Mouse (Mus musculus): ENCODE measurements around the gene Tbcc. TPM values are rescaled to one million over a fixed set of nuclear protein-coding genes. Genes with fewer than 3 reads are reported as not detected.

The Tbcc gene
- polyA plus RNA-seq, 1 experiment = 2.2 TPM

DNA sequence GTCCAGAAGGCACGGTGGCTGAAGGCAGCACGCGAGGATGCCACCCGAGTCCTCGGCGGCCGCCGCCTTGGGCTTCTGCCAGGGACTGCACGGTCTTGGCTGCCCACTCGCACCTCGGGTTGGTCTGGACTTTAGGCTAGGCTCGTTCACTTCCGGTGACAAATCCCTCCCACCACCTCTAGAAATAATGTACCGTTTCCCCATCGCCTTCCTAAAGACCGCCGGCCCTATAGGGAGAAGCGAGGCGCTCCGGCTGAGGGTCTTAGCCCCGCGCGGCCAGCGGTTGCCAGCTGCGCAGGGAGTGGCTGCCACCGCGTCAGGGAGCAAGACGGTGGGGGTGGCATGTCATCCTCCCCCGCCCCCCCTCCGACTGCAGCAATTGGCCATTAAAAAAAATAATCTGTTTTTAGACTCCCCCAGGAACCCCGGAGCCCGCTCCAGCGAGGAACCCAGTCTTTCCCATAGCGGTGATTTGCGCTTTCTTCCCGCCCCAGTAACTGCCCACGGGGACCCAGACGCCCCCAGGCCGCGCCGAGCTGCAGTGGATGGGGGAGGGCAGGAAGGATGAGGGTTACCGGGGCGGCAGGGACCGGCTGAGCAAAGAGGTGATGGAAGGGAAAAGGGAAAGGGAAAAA is 917 bp upstream of the Tbcc start:
- H3K9me3 ChIP-seq (ENCODE audit: control insufficient read depth, low read length) = no peaks in the 10 kb centered on the region
- H3K4me1 ChIP-seq (ENCODE audit: control insufficient read depth) = peaks cover 76% of the 10 kb centered on the region
- H3K36me3 ChIP-seq (ENCODE audit: control insufficient read depth) = peaks cover 15% of the 10 kb centered on the region
- no peaks in the 10 kb centered on the region for H3K27me3 ChIP-seq (ENCODE audit: control insufficient read depth)
- TF ChIP-seq TAL1 (IDR thresholded peaks at IDR 0.05; ENCODE audit: low read length) = no peak
- no peak for TF ChIP-seq GATA1 (IDR thresholded peaks at IDR 0.05; ENCODE audit: low read length)
- H3K4me3 ChIP-seq (replicated peaks) = peak overlapping the region; percentile 73

DNA sequence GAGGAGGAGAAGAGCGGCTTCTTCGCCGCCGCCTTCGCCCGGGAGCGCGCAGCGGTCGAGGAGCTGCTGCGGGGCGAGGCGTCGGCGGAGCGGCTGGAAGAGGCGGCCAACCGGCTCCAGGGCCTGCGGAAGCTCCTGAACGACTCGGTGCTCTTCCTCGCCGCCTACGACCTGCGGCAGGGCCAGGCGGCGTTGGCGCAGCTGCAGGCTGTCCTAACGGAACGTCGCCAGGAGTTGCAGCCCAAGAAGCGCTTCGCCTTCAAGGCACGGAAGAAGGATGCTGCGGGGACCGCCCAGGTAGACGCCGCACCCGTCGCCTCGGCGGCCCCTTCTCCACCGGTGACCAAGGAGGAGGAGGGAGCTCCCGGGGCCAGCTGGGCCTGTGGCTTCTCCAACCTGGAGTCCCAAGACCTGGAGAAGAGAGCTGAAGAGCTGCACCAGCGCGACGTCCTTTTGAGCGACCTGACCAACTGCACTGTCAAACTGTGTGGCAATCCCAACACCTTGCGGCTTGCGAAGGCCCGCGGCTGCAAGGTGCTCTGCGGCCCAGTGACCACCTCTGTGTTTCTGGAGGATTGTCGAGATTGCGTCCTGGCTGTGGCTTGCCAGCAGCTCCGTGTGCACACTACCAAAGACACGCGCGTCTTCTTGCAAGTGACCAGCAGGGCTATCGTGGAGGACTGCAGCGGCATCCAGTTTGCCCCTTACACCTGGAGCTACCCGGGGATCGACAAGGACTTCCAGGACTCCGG is 535 bp downstream of the Tbcc start:
- TF ChIP-seq GATA1 (IDR thresholded peaks at IDR 0.05; ENCODE audit: low read length) = no peak
- TF ChIP-seq TAL1 (IDR thresholded peaks at IDR 0.05; ENCODE audit: low read length) = no peak
- Histone ChIP-seq H3K36me3 (ENCODE audit: control insufficient read depth) (peaks cover 15% of the 10 kb centered on the region), H3K4me3 (replicated peaks) (peak overlapping the region; percentile 73), H3K9me3 (ENCODE audit: control insufficient read depth, low read length) (no peaks in the 10 kb centered on the region), H3K4me1 (ENCODE audit: control insufficient read depth) (peaks cover 62% of the 10 kb centered on the region), H3K27me3 (ENCODE audit: control insufficient read depth) (no peaks in the 10 kb centered on the region)

DNA sequence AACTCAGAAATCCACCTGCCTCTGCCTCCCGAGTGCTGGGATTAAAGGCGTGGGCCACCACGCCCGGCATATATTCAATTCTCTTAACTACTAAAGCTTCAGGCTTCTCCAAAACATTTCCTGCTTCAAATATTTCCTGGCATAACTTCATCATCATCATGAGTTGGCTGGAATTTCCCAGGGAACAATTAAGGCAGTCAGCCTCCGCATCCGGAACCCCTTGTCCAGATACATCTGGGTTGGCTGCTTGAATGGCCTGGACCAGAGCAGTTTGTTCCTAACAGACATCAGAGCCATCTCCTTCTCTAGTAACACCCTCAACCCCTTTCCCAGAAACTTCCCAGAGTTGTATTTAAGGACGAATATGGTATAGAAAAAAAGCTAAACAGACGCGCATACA is 4.9 kb downstream of the Tbcc start:
- no peaks in the 10 kb centered on the region; the same call in 1 of the 2 replicates for H3K9me3 ChIP-seq (ENCODE audit: control insufficient read depth, low read length)
- no peaks in the 10 kb centered on the region for H3K27me3 ChIP-seq (ENCODE audit: control insufficient read depth)
- H3K36me3 ChIP-seq (ENCODE audit: control insufficient read depth) = peaks cover 15% of the 10 kb centered on the region
- H3K4me1 ChIP-seq (ENCODE audit: control insufficient read depth) = peaks cover 28% of the 10 kb centered on the region
- H3K4me3 ChIP-seq (replicated peaks) = no peak overlapping the region
- TF ChIP-seq GATA1 (IDR thresholded peaks at IDR 0.05; ENCODE audit: low read length) (no peak), TAL1 (IDR thresholded peaks at IDR 0.05; ENCODE audit: low read length) (no peak)

DNA sequence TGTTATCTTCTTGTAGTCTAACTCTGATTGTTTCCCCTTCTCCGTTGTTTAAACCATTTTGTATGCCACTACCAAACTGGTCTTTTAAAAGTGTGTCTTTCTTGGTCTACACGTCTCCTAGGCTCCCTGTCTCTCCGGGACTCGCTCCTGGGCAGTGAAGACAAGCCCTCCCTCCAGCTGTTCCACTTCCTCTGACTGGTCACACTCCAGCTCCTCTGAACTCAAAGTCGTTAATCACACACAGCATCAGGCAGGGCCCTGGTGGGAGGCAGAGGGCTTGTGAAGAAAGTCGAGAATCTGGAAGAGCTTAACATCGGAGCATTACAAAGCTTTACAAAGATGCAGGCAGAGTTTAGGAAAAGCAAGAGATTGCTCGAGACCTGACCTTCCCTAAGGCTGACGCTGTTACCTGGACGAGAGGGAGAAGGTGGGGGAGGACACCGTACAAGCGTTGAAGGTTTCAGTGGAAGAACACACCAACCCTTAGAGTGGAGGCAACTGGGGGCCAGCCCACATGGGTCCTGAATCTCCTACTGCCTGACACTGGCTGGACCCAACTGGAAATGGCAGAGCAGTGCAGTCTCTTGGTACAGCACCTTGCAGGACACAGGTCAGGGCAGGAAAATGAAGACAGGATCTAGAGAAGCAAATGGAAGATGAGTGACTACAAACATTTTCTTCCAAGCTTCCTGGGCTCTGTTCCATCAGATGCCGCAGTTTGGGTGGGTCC is 6.9 kb downstream of the Tbcc start:
- TF ChIP-seq TAL1 (IDR thresholded peaks at IDR 0.05; ENCODE audit: low read length) (no peak), GATA1 (IDR thresholded peaks at IDR 0.05; ENCODE audit: low read length) (no peak)
- peaks cover 11% of the 10 kb centered on the region for H3K36me3 ChIP-seq (ENCODE audit: control insufficient read depth)
- H3K4me3 ChIP-seq (replicated peaks) = no peak overlapping the region
- H3K4me1 ChIP-seq (ENCODE audit: control insufficient read depth) = peaks cover 12% of the 10 kb centered on the region
- no peaks in the 10 kb centered on the region for H3K27me3 ChIP-seq (ENCODE audit: control insufficient read depth)
- no peaks in the 10 kb centered on the region; the same call in 1 of the 2 replicates for H3K9me3 ChIP-seq (ENCODE audit: control insufficient read depth, low read length)

DNA sequence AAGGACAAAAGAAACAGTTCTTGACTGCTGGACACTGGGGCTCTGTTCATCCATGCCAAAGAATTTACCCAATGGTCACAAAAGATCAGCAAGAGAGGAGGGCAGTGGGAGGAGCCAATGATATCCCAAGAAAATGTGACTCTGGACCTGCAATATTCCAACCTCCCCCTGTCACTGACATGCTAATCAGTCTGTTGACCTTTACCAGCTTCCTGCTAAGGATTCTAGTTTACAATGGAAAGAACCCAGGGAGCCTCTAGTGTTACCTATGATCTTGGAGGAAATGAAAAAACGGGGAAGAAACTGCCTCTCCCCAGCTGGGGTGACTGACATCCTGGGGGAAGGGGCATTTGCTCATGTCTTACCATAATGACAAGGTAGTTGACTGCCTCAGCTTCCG is 10.5 kb downstream of the Tbcc start:
- H3K4me1 ChIP-seq (ENCODE audit: control insufficient read depth) = peaks cover 4% of the 10 kb centered on the region
- H3K4me3 ChIP-seq (replicated peaks) = no peak overlapping the region
- H3K36me3 ChIP-seq (ENCODE audit: control insufficient read depth) = no peaks in the 10 kb centered on the region
- no peaks in the 10 kb centered on the region; the same call in 1 of the 2 replicates for H3K9me3 ChIP-seq (ENCODE audit: control insufficient read depth, low read length)
- no peaks in the 10 kb centered on the region for H3K27me3 ChIP-seq (ENCODE audit: control insufficient read depth)
- TF ChIP-seq GATA1 (IDR thresholded peaks at IDR 0.05; ENCODE audit: low read length) (no peak), TAL1 (IDR thresholded peaks at IDR 0.05; ENCODE audit: low read length) (no peak)

DNA sequence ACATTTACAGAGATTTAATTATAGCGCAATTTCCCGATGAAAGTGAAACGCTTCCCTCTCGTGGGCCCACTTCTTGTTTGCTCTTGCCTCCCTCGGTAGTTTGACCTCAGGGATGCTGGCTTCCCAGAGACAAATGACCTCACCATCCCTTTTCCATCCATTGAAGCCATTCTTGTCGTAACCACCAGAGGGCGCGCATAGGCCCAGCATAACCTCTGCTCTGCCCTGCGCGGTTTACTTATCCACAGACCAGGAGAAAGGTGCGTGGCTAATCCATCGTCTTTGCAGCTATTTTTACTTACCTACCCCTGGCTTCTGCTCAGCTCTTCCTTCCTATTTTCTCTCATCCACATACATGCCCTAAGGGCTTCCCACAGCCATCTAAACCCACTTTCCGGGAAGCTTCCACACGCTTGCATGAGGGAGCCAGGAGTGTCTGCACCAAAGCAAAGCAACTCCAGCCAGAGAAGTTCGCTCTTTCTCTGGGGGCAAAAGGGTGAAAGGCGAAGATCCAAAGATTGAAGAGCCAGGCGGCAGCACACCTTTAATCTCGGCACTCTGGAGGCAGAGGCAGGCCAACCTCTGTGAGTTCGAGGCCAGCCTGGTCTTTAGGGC is 13.5 kb downstream of the Tbcc start:
- Histone ChIP-seq H3K36me3 (ENCODE audit: control insufficient read depth) (no peaks in the 10 kb centered on the region), H3K27me3 (ENCODE audit: control insufficient read depth) (no peaks in the 10 kb centered on the region), H3K4me3 (replicated peaks) (no peak overlapping the region), H3K9me3 (ENCODE audit: control insufficient read depth, low read length) (no peaks in the 10 kb centered on the region), H3K4me1 (ENCODE audit: control insufficient read depth) (peaks cover 4% of the 10 kb centered on the region)
- TF ChIP-seq GATA1 (IDR thresholded peaks at IDR 0.05; ENCODE audit: low read length) = no peak
- no peak for TF ChIP-seq TAL1 (IDR thresholded peaks at IDR 0.05; ENCODE audit: low read length)

DNA sequence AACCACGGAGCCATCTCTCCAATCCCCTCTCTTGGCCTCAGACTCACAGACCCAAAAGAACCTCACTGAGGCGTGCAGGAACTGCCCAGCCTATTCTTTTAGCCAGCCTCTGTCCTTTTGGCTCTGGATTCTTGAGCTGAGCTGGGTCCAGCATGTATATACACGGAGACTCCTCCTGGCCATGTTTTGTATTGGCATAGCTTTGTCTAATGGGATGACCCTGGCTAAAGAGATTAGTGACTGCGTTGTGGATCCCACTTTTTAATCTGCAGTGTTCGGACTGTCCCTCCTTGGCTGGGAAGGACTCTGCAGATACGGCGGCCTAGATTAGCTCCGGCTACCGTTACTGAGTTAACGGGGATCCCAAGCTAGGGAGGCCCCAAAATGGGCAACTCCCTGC is 19.7 kb downstream of the Tbcc start, which contains the start of gene Prph2:
Prph2 (plus strand) TSS at position 274 of the 400 bp plus-strand sequence.
- no peak for TF ChIP-seq GATA1 (IDR thresholded peaks at IDR 0.05; ENCODE audit: low read length)
- TF ChIP-seq TAL1 (IDR thresholded peaks at IDR 0.05; ENCODE audit: low read length) = no peak
- Histone ChIP-seq H3K27me3 (ENCODE audit: control insufficient read depth) (peaks cover 3% of the 10 kb centered on the region; the same call in 1 of the 2 replicates), H3K36me3 (ENCODE audit: control insufficient read depth) (no peaks in the 10 kb centered on the region)

DNA sequence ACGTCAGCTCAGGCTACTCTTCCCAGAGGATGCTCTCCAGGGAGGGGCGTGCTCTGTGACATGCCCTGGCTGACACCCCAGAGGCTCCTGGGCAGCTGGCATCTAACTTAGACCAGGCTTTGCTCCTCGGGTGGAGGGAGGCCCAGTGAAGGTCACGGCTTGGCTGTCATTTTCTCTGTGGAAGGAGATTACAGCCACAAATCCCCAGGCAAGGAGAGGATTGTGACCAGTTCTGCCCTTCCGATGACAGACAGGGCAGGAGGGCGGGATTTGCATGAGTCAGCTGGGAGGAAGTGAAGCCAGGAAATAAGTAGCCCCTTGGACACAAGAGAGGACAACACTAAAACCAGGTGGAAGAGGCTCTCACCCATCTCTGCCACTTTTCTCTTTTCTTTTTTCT is 21.8 kb downstream of the Tbcc start:
- H3K36me3 ChIP-seq (ENCODE audit: control insufficient read depth) = no peaks in the 10 kb centered on the region
- H3K4me1 ChIP-seq (ENCODE audit: control insufficient read depth) = no peaks in the 10 kb centered on the region
- peaks cover 3% of the 10 kb centered on the region; the same call in 1 of the 2 replicates for H3K27me3 ChIP-seq (ENCODE audit: control insufficient read depth)
- H3K9me3 ChIP-seq (ENCODE audit: control insufficient read depth, low read length) = no peaks in the 10 kb centered on the region
- H3K4me3 ChIP-seq (replicated peaks) = no peak overlapping the region
- TF ChIP-seq GATA1 (IDR thresholded peaks at IDR 0.05; ENCODE audit: low read length) (no peak), TAL1 (IDR thresholded peaks at IDR 0.05; ENCODE audit: low read length) (no peak)

More for the DNA sequence above, 19.7 kb downstream of the Tbcc start, which contains the start of gene Prph2:
- no peaks in the 10 kb centered on the region for H3K4me1 ChIP-seq (ENCODE audit: control insufficient read depth)
- no peak within 1 kb of the TSS for H3K4me3 ChIP-seq (replicated peaks)
- H3K9me3 ChIP-seq (ENCODE audit: control insufficient read depth, low read length) = no peaks in the 10 kb centered on the region
